Mouse (Mus musculus) urinary bladder, postnatal 14 days (tissue): ENCODE measurements at regions not wholly inside any gene's neighbourhood (a gene's known extent, or its start where the extent isn't known, plus 50 kb on each side); places are given as distances from the start of the nearest gene placed in this dataset.
A peak's percentile ranks its signal among the peaks of the same experiment; 100 is the strongest.

ENCODE experiments used
- DNase-seq: peaks from one replicate; pipeline ENCODE4 v3.0.0; 2021; ENCODE audit warnings: low spot score

- no peak for DNase-seq
Measured at GRCm38 (mm10) chr16:95929700-95930435, 60.9 kb downstream of the Psmg1 start.

GRCm38 (mm10) chr16:95928290-95929260 is 62.2 kb downstream of the Psmg1 start:
- peak; percentile 77 for DNase-seq

GRCm38 (mm10) chr16:95926558-95926957 is 64.2 kb downstream of the Psmg1 start:
- DNase-seq: peak; percentile 24

- DNase-seq: no peak
Measured at GRCm38 (mm10) chr16:95924716-95925115, 66.0 kb downstream of the Psmg1 start.

- DNase-seq: no peak
Measured at GRCm38 (mm10) chr16:95923991-95924390, 66.8 kb downstream of the Psmg1 start.

- DNase-seq: no peak
Measured at GRCm38 (mm10) chr16:95922369-95922934, 68.3 kb downstream of the Psmg1 start.

- no peak for DNase-seq
Measured at GRCm38 (mm10) chr16:95921169-95921568, 69.6 kb downstream of the Psmg1 start.

GRCm38 (mm10) chr16:95918651-95919425 is 71.9 kb downstream of the Psmg1 start:
- no peak for DNase-seq

GRCm38 (mm10) chr16:95917635-95918407 is 72.9 kb downstream of the Psmg1 start:
- no peak for DNase-seq

- no peak for DNase-seq
Measured at GRCm38 (mm10) chr16:95913879-95914278, 76.9 kb downstream of the Psmg1 start.

GRCm38 (mm10) chr16:95904531-95905165 is 86.1 kb downstream of the Psmg1 start:
- no peak for DNase-seq

- no peak for DNase-seq
Measured at GRCm38 (mm10) chr16:95903383-95903913, 87.3 kb downstream of the Psmg1 start.

- no peak for DNase-seq
Measured at GRCm38 (mm10) chr16:95902177-95902576, 88.6 kb downstream of the Psmg1 start.

GRCm38 (mm10) chr16:95901388-95901787 is 89.4 kb downstream of the Psmg1 start:
- no peak for DNase-seq

- DNase-seq: no peak
Measured at GRCm38 (mm10) chr16:95900181-95900580, 90.6 kb downstream of the Psmg1 start.

GRCm38 (mm10) chr16:95899672-95900071 is 91.1 kb downstream of the Psmg1 start:
- no peak for DNase-seq

GRCm38 (mm10) chr16:95897843-95898242 is 92.9 kb downstream of the Psmg1 start:
- no peak for DNase-seq

GRCm38 (mm10) chr16:95896126-95896525 is 94.6 kb downstream of the Psmg1 start:
- no peak for DNase-seq

GRCm38 (mm10) chr16:95893534-95894290 is 97.0 kb downstream of the Psmg1 start:
- DNase-seq: no peak

- no peak for DNase-seq
Measured at GRCm38 (mm10) chr16:95892356-95892755, 98.4 kb downstream of the Psmg1 start.
